Mouse (Mus musculus): ENCODE data around the gene Fbxl21. TPM values are rescaled to one million over a fixed set of nuclear protein-coding genes. Genes with fewer than 3 reads are reported as not detected.

Gene Fbxl21
- polyA plus RNA-seq, 2 experiments = 2.8 to 3.2 TPM

DNA sequence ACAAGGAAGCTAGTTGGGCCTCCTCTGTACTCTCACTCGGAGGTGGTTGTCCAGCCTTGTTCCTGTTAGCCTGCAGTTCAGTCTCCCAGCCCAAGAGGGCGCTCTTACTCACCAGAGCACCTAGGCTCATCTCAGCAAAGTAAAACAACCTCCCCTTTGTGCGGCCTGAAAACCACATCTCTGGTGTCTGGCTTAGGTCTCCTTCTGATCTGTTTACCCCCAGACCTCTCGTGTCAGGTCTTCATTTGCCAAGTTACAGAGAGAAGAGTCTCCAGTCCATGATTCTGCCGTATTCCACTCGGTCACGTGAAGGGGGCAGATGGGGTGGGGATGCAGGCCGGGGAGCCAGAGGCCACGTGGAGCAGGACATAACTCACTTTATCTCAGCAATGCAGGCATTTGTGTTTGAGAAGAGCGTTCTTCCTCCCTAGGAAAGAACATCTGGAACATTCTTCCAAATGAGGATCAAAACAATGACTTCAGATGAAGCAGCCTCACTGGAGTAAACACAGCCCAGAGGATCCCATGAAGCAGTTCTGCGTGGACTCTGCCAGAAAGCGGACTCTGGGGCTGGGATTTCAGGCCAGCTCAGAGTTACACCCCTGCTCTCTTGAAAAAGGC, 53.5 kb downstream of the Fbxl21 start:
- Histone ChIP-seq H3K9me3 (ENCODE audit: control insufficient read depth, low read length) (no peaks in the 10 kb centered on the region), H3K36me3 (ENCODE audit: control insufficient read depth, insufficient read depth, low read length) (no peaks in the 10 kb centered on the region), H3K4me2 (replicated peaks; ENCODE audit: low read depth, low read length, severe bottlenecking) (no peak overlapping the region), H3K4me1 (ENCODE audit: control insufficient read depth, insufficient read depth, low read length) (peaks cover 25% of the 10 kb centered on the region; the same call in 1 of the 2 replicates), H3K27ac (replicated peaks; ENCODE audit: low read depth, low read length) (peak overlapping the region; percentile 41; the same call in 1 of the 2 replicates), H3K27me3 (ENCODE audit: control insufficient read depth, insufficient read depth, low read length) (no peaks in the 10 kb centered on the region), H3K4me3 (replicated peaks; ENCODE audit: low read length) (no peak overlapping the region), H3K9ac (ENCODE audit: low read depth, low read length, severe bottlenecking) (no peak overlapping the region)
- ATAC-seq (ENCODE audit: low FRiP score, low read depth) (no peak), DNase-seq (ENCODE audit: low spot score) (peak; percentile 48)
- TF ChIP-seq POLR2A (IDR thresholded peaks at IDR 0.05; ENCODE audit: borderline replicate concordance, extremely low read depth, insufficient read depth, insufficient read length) = no peak
- 59% methylated on average over 12 of the region's 12 CpGs for WGBS

GRCm38 (mm10) chr13:56578097-56578496, 55.8 kb downstream of the Fbxl21 start:
- no peak for TF ChIP-seq POLR2A (IDR thresholded peaks at IDR 0.05; ENCODE audit: borderline replicate concordance, extremely low read depth, insufficient read depth, insufficient read length)
- Histone ChIP-seq H3K9ac (ENCODE audit: low read depth, low read length, severe bottlenecking) (no peak overlapping the region), H3K27me3 (ENCODE audit: control insufficient read depth, insufficient read depth, low read length) (no peaks in the 10 kb centered on the region), H3K36me3 (ENCODE audit: control insufficient read depth, insufficient read depth, low read length) (no peaks in the 10 kb centered on the region), H3K9me3 (ENCODE audit: control insufficient read depth, low read length) (no peaks in the 10 kb centered on the region), H3K4me1 (ENCODE audit: control insufficient read depth, insufficient read depth, low read length) (peaks cover 39% of the 10 kb centered on the region), H3K27ac (replicated peaks; ENCODE audit: low read depth, low read length) (no peak overlapping the region), H3K4me3 (replicated peaks; ENCODE audit: low read length) (no peak overlapping the region), H3K4me2 (replicated peaks; ENCODE audit: low read depth, low read length, severe bottlenecking) (no peak overlapping the region)
- DNase-seq (ENCODE audit: low spot score) (no peak), ATAC-seq (ENCODE audit: low FRiP score, low read depth) (no peak)
- WGBS = 57% methylated on average over 5 of the region's 5 CpGs

- Histone ChIP-seq H3K27ac (replicated peaks; ENCODE audit: low read depth, low read length) (peak overlapping the region; percentile 94), H3K4me2 (replicated peaks; ENCODE audit: low read depth, low read length, severe bottlenecking) (no peak overlapping the region), H3K9ac (ENCODE audit: low read depth, low read length, severe bottlenecking) (no peak overlapping the region), H3K27me3 (ENCODE audit: control insufficient read depth, insufficient read depth, low read length) (no peaks in the 10 kb centered on the region), H3K36me3 (ENCODE audit: control insufficient read depth, insufficient read depth, low read length) (no peaks in the 10 kb centered on the region), H3K9me3 (ENCODE audit: control insufficient read depth, low read length) (no peaks in the 10 kb centered on the region), H3K4me1 (ENCODE audit: control insufficient read depth, insufficient read depth, low read length) (peaks cover 41% of the 10 kb centered on the region), H3K4me3 (replicated peaks; ENCODE audit: low read length) (no peak overlapping the region)
- 80% methylated on average over 5 of the region's 5 CpGs for WGBS
- ATAC-seq (ENCODE audit: low FRiP score, low read depth) (no peak), DNase-seq (ENCODE audit: low spot score) (no peak)
- TF ChIP-seq POLR2A (IDR thresholded peaks at IDR 0.05; ENCODE audit: borderline replicate concordance, extremely low read depth, insufficient read depth, insufficient read length) = no peak
These were observed 58.2 kb downstream of the Fbxl21 start for GRCm38 (mm10) chr13:56580450-56580849.

DNA sequence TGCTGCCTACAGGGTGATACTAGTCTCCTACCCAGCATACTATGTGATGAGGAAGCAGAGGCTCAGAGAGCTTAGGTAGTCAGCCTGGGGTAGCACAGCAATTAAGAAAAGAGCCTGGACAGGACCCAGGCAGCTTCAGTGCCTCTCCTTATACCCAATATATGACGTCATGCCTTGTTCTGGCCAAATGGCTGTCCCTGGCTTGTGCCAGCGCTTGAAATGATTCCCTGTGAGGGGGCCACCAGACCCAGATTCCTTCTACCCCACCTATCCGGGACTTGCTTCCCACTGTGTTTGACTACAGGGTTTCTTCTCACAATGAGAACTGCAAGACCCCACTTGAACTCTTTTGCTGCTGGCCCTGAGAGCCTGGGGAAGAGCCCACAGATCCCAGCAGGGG, 59.2 kb downstream of the Fbxl21 start:
- H3K27ac ChIP-seq (replicated peaks; ENCODE audit: low read depth, low read length) = peak overlapping the region; percentile 94
- 0 out of 2 replicates have a peak overlapping the region, but pooled peaks have one; percentile 5 for H3K4me2 ChIP-seq (replicated peaks; ENCODE audit: low read depth, low read length, severe bottlenecking)
- no peaks in the 10 kb centered on the region for H3K36me3 ChIP-seq (ENCODE audit: control insufficient read depth, insufficient read depth, low read length)
- 0 out of 2 replicates have a peak, but pooled peaks have one; percentile 0 for ATAC-seq (ENCODE audit: low FRiP score, low read depth)
- no peak overlapping the region for H3K9ac ChIP-seq (ENCODE audit: low read depth, low read length, severe bottlenecking)
- 2% methylated on average over 3 of the region's 3 CpGs for WGBS
- TF ChIP-seq POLR2A (IDR thresholded peaks at IDR 0.05; ENCODE audit: borderline replicate concordance, extremely low read depth, insufficient read depth, insufficient read length) = no peak
- H3K9me3 ChIP-seq (ENCODE audit: control insufficient read depth, low read length) = no peaks in the 10 kb centered on the region
- peaks cover 33% of the 10 kb centered on the region for H3K4me1 ChIP-seq (ENCODE audit: control insufficient read depth, insufficient read depth, low read length)
- no peak overlapping the region for H3K4me3 ChIP-seq (replicated peaks; ENCODE audit: low read length)
- no peak for DNase-seq (ENCODE audit: low spot score)
- H3K27me3 ChIP-seq (ENCODE audit: control insufficient read depth, insufficient read depth, low read length) = no peaks in the 10 kb centered on the region

DNA sequence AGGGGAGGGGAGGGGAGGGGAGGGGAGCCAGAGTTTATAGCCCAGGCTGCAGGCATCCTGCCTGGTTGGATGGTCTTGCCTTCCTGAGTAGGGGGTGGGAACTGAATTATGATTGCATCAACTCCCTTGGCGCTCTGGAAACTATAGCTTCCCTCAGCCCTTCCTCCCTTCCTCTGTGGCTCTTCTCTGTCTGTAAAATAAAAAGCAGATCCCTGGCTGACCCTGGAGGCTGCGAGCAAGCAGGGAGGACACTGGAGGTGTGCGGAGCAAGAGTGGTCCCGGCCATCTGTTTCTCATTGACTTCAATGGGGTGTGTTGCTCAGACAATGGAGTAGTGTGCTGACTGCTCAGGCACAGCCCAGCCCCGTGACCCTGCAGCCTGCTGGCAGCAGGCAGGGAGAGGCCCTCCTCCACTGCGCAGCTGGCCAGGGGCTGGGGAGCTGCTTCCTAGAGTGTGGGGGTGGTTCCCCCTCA, 59.7 kb downstream of the Fbxl21 start:
- ATAC-seq (ENCODE audit: low FRiP score, low read depth) = peak; percentile 95
- TF ChIP-seq POLR2A (IDR thresholded peaks at IDR 0.05; ENCODE audit: borderline replicate concordance, extremely low read depth, insufficient read depth, insufficient read length) = peak; percentile 36; the same call in 1 of the 2 replicates
- H3K9me3 ChIP-seq (ENCODE audit: control insufficient read depth, low read length) = no peaks in the 10 kb centered on the region
- H3K36me3 ChIP-seq (ENCODE audit: control insufficient read depth, insufficient read depth, low read length) = no peaks in the 10 kb centered on the region
- peak overlapping the region; percentile 12; the same call in 1 of the 2 replicates for H3K9ac ChIP-seq (ENCODE audit: low read depth, low read length, severe bottlenecking)
- peak overlapping the region; percentile 31; the same call in 1 of the 2 replicates for H3K4me2 ChIP-seq (replicated peaks; ENCODE audit: low read depth, low read length, severe bottlenecking)
- WGBS = 1% methylated on average over 6 of the region's 6 CpGs
- peak overlapping the region; percentile 94 for H3K27ac ChIP-seq (replicated peaks; ENCODE audit: low read depth, low read length)
- no peaks in the 10 kb centered on the region for H3K27me3 ChIP-seq (ENCODE audit: control insufficient read depth, insufficient read depth, low read length)
- peak; percentile 96 for DNase-seq (ENCODE audit: low spot score)
- no peak overlapping the region for H3K4me3 ChIP-seq (replicated peaks; ENCODE audit: low read length)
- peaks cover 33% of the 10 kb centered on the region for H3K4me1 ChIP-seq (ENCODE audit: control insufficient read depth, insufficient read depth, low read length)
